Mouse (Mus musculus): ENCODE data around the gene Tepsin.

Tepsin gene

DNA sequence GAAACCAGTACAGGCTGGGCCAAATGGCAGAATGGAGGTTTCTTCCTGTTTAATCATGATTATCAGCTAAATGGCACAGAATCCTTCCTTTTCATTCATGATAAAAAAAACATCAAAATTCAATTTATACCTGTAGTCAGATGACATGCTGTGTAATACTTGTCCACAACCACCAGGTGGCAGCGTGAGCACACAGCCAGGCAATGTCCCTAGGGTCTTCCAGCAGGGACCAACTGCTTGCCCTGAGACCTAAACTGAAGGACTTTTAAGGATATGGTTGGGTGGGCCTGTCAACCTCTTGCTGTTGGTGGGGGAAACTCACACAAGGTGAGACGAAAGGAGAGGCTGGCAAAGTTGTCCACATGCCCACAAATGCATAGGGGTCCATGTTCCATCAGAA lies 12.5 kb upstream of the Tepsin start:
- peak; percentile 76 for DNase-seq (ENCODE audit: low spot score)

DNA sequence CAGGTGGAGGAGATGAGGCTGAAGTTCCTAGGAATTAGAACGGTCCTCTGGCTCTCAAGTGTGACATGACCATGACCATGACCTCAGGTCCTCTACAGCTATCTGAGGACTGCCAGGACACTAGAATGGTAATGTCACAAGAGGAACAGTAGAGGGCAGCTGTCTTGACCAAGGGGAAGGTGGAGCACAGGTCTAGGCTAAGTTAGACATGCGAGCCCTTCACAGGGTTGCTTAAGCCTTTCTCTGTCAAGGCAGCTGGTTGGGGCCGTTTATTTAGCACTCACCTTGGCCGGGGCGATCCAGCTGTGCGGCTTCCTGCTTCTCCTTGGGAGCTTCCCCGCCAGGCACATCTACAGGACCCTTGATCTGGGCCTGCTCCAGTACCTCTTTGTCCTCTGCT lies 12.0 kb upstream of the Tepsin start:
- peak; percentile 42 for DNase-seq (ENCODE audit: low spot score)

DNA sequence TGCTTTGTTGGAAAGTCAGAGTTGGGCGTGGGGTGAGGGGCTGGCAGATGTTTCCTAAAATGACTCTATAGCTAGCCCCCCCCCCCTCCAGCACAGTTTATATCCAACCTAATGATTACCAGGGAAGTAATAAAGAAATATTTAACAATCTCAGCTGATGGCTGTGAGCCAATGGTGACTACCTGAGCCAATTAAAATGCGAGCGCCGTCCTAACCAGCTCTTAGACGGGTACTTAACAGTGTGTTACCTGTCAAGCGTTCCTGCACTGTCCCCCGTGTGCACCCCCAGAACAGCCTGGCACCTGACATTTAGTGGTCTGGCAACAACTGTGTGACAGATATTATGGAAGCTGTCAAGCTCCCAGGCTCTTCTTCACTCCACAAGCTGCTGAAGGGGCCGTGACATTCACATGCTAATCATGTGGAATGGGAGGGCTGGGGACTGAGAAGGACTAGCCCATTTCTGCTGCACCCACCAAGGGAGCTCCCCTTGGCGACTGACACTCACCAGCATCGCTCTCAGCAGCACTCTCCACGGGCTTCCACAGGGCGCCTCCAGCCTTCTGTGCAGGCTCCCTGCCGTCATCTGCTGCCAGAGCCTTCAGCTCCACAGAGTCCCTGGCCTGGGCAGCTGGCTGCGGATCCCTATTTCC lies 11.2 kb upstream of the Tepsin start:
- no peak for DNase-seq (ENCODE audit: low spot score)

DNA sequence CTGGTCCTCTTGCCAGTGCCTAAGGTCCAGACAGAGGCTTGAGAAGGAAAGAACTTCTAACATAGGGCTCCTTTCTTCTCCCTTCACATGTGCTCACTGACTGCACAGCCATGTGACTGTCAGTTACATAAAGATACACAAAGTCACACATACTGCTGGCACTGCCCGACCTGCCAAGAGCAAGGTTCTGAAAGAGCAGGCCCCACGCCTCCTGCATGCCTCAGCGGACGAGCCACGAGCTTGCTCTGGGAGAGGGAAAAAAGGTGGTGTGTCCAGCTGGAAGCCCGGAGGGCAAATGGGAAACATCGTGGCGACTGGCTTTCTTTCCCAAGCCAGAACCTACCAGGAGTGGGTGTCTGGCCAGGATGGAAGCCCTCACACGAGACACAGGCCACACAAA lies 9.3 kb upstream of the Tepsin start:
- DNase-seq (ENCODE audit: low spot score), result no peak

DNA sequence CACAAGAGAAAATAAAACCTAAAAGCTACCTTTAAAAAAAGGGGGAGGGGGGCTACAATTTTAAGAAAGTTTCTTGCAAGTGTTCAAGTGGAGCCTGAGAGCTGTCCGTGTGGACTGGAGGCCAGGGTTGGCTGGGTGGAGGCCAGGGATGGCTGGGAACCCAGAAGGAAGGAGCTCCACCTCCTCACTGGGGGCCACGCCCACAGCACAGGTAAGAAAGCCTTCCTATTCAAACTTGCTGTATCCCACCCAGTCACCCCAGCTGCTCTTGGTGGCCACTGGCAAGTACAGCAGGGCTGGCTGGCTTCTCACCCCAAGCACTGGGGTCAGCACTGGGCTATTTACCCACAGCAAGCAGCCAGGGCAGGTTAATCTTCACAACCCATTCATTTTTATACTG lies 8.5 kb upstream of the Tepsin start:
- DNase-seq (ENCODE audit: low spot score), result no peak

DNA sequence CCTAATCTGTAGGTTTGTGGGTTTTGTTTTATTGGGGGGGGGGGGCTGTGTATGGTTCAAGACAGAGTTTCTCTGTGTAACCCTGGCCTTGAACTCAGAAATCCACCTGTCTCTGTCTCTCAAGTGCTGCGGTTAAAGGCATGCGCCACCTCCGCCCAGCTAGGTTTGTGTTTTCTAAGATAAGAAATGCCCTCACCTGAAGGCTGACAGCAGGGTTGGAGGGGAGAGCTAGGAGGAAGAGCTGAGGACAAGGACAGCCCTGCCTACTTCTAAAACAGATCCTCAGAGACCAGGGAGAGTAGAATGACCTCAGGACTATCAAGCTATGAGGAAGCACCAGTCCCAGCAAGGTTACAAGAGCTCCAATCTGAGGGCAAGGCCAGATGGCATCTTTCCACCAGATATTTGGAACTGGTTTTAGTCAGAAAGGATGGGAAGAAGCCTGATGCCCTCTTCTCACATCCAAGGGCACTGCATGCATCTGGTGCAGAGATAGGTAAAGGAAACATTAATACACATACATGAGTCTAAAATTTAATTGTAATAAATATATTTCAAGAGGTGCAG lies 5.0 kb upstream of the Tepsin start:
- no peak for DNase-seq (ENCODE audit: low spot score)

DNA sequence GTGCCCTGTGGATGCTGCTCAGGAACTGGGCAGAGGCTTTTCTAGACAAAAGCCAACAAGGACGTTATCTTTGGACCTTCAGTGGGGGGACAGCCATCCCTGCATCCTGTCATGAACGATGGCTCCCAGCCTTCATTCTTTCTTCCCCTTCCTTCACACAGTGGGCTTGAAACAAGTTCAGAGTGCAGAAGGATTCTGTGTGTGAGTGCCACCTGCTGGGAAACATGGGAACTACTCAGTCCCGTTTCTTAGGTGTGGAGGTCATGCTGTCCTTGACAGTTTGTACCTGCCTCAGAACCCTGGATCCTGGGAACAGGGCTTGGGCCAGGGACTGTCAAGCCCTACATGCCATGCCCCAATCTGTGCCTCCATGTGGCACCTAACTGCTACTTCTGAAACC lies 2.5 kb upstream of the Tepsin start:
- peak; percentile 66 for DNase-seq (ENCODE audit: low spot score)

DNA sequence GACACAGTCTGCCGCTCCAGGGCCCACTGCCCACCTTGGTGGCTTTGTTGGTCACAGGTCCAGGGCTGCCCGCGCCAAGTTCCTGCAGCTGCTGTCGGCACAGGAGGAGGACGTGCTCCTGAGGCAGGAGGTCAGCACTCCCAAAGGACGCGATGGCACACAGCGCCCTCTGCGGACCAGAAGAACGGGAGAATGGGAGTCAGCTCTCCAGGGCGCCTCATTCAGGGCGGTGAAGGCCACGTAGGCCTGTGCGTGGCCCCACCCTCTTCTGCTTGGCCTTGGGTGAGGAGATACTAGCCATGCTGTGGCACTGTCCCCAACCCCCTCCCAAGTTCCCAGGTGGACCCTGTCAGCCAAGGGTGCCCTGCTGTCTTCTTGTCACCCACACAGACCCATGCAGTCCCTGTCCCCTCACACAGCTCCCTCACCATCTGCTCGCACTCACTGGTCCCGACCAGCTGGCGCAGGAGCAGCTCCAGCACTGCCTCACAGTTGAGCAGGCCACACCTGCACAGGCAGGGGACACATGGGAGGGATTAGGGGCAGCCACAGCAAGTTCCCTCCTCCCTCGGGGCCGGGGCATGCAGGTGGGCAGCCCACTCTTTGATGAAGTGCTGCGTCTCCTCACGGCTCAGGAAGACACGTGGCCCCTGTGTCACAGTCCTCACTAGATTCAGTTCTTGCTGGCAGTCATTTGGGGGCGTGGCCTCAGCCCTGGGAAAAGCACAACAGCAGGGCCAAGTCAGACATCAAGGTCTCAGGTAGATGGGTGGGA lies 5.5 kb downstream of the Tepsin start:
- DNase-seq (ENCODE audit: low spot score), result no peak

DNA sequence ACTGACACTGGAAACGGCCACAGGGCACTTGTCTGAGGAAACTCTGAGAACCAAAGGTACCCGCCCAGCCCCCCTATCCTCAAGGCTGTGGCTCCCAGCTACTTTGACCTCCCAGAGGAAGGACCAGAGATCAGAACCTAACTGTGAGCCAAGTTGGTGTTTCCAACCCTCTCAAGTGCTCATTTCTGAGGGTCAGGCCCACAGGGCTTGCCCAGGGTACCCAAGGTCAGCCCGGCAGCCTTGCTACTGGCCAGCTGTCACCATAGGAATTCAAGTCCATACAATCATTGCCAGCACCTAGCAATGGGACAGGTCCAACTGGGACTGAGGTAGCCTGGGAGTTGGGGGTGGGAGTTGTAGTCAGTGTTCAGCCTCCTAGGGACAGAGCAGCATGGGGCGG lies 7.9 kb downstream of the Tepsin start:
- DNase-seq (ENCODE audit: low spot score), result no peak

DNA sequence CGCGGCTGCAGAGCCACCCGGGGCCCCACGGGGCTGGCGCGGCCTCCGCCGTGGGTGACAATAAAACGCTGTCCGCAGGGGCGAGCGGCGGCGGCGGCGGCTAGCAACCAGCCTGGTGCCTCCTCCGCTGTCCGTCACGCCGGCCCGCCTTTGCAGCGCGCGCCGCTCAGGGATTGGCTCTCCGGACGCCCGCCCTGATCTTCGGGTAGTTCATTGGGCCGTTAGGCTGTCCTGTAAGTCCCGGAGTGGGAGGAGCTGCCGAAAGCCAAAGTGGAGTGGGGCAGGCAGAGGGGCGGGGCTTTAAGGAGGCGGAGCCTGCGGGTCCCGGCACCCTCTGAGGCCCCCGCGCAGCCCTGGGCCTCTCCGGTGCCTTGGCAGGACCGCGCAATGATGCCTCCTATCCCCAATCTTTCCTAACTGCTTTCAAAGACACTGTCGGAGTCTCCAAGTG lies 11.8 kb downstream of the Tepsin start, which contains the start of gene Cep131:
Cep131 (minus strand) TSS at position 126 of the 451 bp plus-strand sequence.
- DNase-seq (ENCODE audit: low spot score), result peak; percentile 98

DNA sequence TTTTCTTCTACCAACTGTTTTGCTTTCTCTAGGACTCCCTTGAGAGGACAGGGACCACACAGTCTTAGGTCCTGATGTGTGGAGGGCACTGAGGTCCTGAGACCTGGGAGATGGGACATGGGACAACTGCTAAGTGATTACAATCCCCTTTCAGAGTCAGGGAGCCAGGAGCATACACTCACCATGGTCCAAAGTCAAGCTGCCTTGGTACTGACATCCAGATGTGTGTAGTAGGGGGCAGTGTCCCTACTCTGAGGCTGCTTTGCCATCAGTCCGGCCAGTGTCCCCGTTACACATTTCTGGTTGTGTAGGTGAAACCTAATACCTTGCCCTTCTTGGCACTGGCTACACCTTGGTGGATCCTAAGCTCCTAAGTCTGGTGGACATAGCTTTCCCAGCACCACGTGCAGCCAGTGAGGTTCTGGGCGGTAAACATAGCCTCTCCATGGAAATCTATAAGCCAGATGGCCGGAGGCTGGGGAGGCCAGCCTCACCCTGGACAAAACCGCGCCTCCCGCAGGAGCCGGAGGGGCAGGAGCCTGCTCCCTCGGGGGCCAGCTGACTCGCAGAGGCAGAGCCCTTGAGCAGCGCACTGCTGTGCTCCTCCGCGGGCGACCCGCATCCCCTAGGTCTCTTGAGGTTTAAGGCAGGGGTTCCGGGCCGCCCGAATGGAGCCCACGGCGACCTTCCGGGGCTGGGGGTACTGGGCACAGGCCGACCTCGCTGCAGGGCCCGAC lies 12.5 kb downstream of the Tepsin start:
- DNase-seq (ENCODE audit: low spot score), result no peak

DNA sequence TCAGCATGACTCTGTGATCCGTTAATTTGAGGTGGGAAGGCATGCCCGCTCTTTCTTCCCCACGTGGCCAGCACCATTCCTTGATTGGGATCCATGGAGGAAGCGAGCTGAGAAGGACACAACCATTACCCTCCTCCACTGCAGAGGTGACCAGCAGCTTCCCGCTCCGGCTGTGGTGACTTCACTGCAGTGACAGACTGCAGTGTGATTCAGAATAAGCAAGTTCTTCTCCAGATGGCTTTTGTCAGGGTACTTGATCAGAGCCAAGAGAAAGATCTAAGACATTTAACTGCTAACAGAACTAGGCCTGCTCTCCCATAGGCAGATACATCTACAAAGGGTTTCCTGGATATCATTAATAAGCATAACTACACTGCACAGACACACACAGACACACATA lies 18.2 kb downstream of the Tepsin start:
- DNase-seq (ENCODE audit: low spot score), result no peak

DNA sequence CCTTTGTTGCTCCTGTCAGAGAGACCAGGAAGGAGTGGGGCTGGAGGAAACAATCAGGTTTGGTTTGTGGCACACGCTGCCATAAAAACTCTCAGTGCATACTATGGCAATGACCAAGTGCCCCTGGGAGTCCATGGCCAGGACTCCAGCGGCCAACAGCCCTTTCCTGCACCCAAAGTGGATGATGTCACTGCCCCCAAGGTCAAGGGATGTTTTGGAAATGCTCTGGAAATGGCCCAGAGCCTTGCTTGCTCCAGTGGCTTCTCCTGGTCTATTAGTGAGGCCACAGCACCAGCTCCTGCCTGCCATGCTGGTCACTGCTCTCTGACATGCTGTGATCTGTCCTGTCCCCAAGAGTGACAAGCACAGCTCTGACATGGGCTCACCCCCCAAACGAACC lies 22.3 kb downstream of the Tepsin start:
- no peak for DNase-seq (ENCODE audit: low spot score)

DNA sequence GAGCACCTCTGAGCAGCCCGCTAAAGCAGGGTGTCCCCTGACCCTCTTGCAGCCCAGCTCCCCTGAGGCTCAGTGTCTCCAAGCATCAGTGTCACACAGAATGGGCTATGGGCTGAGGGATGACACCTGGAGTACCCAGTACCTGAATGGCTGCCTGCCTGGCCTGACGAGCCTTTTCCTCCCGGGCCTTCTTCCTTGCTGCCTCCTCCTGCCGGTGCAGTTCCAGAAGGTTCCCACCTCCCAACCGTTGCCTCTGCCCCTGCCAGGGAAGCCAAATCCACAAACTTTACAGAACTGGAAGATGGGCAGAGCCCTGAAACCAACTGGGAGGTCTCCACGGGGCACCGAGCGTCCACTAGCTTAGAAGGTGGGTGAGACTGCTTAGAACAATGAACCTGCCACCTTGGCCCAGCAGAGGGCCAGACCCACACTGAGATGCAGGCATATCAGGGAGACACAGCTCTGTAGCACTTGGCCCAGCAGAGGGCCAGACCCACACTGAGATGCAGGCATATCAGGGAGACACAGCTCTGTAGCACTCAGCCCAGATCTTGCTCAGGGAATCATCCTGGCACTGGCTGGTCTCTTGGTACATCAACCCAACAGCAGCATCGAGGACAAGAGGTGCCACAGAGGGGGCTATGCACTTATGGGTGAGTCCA lies 25.4 kb downstream of the Tepsin start:
- no peak for DNase-seq (ENCODE audit: low spot score)

DNA sequence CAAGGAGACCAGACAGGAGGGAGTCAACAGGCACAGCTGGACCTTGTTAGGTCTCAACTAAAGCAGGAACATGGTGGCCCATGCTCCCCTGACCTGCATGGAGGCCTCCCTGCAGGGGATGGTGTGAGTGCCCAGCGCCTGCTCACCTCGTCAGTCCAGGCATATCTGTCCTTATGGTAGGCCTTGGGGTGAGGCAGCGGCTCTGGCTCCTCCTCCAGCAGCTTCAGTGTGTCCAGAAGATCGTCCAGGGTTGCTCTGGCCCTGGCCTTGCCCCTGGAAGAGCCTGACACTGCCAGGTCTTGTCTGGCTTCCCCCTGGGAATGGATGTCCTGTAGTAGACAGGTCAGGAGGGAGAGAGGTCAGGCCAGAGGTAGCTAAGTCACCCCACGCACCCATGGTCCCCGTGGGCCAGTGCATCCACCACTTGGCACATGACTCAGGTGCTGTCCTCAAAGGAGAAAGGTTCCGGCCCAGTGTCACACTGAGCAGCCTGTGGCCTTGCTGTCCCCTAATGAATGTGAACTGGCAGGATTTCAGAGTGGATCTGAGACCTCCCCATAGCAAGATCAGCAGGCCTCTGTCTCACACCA lies 26.7 kb downstream of the Tepsin start:
- DNase-seq (ENCODE audit: low spot score), result no peak

DNA sequence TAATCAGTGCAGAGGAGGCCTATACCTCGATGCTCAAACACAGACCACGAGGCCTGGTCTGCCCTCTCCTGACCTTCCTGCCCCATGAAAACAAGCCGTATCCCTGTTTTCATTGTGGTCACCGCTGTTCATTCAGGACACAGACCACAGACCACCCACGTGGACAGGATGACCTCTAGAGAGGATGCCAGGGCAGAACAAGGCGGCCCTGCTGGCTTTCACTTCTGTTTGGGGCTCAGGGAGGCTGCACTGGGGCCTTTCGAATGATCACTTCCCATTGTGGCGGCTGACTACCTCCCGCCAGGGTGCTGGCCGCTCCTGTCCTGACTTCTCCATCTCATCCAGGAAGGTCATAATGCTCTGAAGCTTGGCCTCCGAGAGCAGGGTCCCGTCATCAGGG lies 27.5 kb downstream of the Tepsin start:
- DNase-seq (ENCODE audit: low spot score), result no peak

DNA sequence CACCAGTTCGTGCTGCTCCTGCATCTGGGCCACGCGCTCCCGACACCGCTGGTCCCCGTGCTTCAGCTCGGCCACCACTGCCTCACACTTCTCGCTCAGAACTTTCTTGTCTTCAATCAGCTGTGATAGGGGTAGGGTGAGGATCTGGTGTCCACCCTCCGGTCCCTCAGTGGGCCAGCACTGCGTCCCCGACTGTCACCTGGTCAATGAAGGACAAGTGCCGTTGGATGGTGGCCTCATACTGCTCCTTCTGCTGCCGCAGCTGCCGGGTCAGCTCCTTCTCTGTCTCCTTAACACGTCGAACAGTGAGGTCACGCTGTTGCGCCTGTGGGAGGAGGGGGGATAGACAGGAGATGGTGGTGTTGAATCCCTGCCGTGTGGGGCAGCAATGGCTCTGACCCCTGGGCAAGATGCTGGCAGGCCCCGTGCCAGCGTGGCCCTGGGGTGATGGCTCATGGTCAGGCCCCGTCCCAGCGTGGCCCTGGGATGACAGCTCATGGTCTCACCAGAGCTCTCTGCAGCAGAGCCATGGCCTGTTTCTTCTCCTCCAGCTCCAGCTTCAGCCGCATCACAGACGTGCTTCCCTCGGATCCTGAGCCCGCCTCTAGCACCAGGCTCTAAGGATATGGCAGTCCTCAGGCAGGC lies 28.1 kb downstream of the Tepsin start:
- no peak for DNase-seq (ENCODE audit: low spot score)

DNA sequence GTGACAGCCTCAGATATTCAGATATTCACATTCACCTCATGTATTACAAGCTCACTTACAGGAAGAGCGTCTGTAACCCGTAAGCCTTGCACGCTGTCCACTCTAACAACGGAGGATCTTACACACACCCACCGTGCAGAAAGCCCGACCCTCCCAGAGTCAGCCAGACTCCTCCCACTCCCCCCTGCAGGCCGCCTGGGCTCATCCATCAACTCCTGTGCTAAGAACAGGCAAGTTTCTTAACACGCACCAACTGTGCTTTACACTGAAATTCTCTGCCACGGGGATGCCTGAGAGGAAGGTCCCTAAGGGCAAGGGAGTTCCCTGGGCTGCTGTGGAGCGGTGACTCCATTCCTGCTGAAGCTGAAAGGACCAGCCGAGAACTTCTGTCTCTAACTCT lies 29.3 kb downstream of the Tepsin start:
- no peak for DNase-seq (ENCODE audit: low spot score)

DNA sequence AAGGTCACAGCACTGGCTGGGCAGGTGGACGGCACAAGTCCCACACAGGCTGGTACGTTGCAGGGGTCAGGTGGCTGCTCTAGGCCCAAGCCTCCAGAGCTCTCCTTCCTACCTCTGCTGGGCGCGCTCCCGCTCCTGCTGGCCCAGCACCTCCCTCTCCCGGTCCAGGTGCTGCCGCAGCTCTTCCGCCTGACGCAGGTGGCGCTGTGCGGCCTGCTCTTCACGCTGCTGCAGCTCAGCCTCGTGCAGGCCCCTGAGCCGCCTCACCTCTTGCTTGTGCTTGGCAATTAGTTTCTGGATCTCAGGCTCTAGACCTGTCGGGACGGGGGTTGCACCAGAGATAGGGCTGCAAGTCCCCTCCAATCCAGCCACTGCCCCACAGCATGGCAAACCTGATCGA lies 30.7 kb downstream of the Tepsin start:
- DNase-seq (ENCODE audit: low spot score), result no peak

DNA sequence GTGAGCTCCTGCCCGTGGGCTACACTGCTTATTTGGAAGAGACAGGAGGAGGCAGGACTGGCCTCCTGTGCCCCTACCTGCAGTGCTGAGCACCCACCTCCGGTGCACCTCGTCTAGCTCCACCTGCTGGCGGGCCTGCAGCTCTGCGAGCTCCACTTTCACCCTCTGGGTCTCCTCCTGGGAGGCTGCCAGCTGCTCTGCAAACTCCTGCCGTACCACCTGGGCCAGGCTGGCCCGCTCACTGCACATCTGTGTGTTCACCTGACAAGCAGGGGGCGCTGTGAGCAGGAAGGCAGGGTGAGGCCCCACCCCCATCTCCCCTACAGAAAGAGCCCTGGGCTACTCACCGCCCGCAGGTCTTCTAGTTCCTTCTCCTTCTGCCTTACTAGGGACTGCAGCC lies 33.2 kb downstream of the Tepsin start:
- DNase-seq (ENCODE audit: low spot score), result no peak

DNA sequence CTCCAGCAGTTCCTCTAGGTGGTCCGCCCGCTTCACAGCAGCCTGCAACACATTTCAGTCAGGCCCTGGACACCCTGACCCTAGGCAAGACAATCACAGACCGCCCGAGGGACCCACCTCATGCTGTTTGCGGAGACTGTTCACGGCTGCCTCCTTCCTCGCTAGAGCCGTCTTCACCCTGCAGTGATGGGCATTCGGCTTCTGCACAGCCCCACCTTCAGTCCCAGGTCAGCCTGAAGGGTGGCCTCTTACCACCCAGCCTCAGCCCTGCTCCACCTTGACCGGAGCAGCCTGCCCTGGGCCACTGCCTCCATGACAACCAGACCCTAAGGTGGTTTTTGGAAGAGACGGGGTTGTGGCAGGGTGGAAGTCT lies 33.9 kb downstream of the Tepsin start:
- DNase-seq (ENCODE audit: low spot score), result no peak

Data from adipocyte (in vitro differentiated cells).